Mouse (Mus musculus) lung, embryonic 16.5 days (tissue): Measurements from ENCODE around the gene Tpk1. TPM values are rescaled to one million over a fixed set of nuclear protein-coding genes. Genes with fewer than 3 reads are reported as not detected.
"Not testable (repeated sequence)": the region's sequence is repeated elsewhere in the genome, so short reads cannot be mapped to it uniquely, and the experiment has no call there.

Source experiments
- ATAC-seq: fragments of 200-750 bp; cut with Nextera tagmentation; 2 replicates; pipeline ENCODE4 v1.8.0; 2017; ENCODE audit warnings: low read depth, mild to moderate bottlenecking, moderate library complexity
- H3K27ac ChIP-seq: fragments of 300-500 bp; sonication (generic); 2 replicates; pipeline ENCODE4 v1.5.1; 2014; ENCODE audit warnings: mild to moderate bottlenecking, control low read depth, low read length
- H3K27me3 ChIP-seq: fragments of 300-500 bp; sonication (generic); 2 replicates; pipeline ENCODE4 v1.6.1; 2014; ENCODE audit warnings: low read depth, low read length, mixed read lengths; ENCODE audit not compliant: control insufficient read depth, insufficient read depth
- H3K36me3 ChIP-seq: fragments of 300-500 bp; sonication (generic); 2 replicates; pipeline ENCODE4 v1.6.1; 2014; ENCODE audit warnings: low read length; ENCODE audit not compliant: control insufficient read depth, insufficient read depth
- H3K4me1 ChIP-seq: fragments of 300-500 bp; sonication (generic); replicated peaks from 2 replicates; pipeline ENCODE4 v1.6.1; 2014; ENCODE audit warnings: low read length, mixed read lengths; ENCODE audit not compliant: control insufficient read depth, insufficient read depth
- H3K4me2 ChIP-seq: fragments of 300-500 bp; sonication (generic); 2 replicates; pipeline ENCODE4 v1.6.1; 2014; ENCODE audit warnings: low read depth, low read length, control low read depth
- H3K4me3 ChIP-seq: fragments of 300-500 bp; sonication (generic); 2 replicates; pipeline ENCODE4 v1.5.1; 2014; ENCODE audit warnings: mild to moderate bottlenecking, low read length, control low read depth
- H3K9ac ChIP-seq: fragments of 300-500 bp; sonication (generic); 2 replicates; pipeline ENCODE4 v1.6.1; 2014; ENCODE audit warnings: low read length, control low read depth
- H3K9me3 ChIP-seq: fragments of 300-500 bp; sonication (generic); 2 replicates; pipeline ENCODE4 v1.6.1; 2016; ENCODE audit warnings: low read length; ENCODE audit not compliant: control insufficient read depth
- WGBS: fragments of 180-500 bp; shearing (Covaris S2); extraction: QIAGEN DNeasy Blood & Tissue Kit; methylation state at CpG from one replicate; pipeline ENCODE4 v1.1.7; 2014; 5-methylcytosine and 5-hydroxymethylcytosine counted together
- polyA plus RNA-seq: library from polyadenylated mRNA; unstranded; fragments of >200 nt; fragmentation: Nextera tagmentation; extraction: Ambion mirVana; gene quantifications from 2 replicates; pipeline ENCODE4 v1.2.1, GENCODE M21; 2015

Tpk1 gene
- polyA plus RNA-seq, 1 experiment from 2014 or later = 13.0 TPM

GRCm38 (mm10) chr6:43522046-43522445 is 144.0 kb downstream of the Tpk1 start:
- no peak for ATAC-seq
- Histone ChIP-seq H3K4me2 (no peak overlapping the region), H3K9me3 (no peaks in the 10 kb centered on the region), H3K27me3 (no peaks in the 10 kb centered on the region), H3K36me3 (no peaks in the 10 kb centered on the region), H3K27ac (no peak overlapping the region), H3K9ac (no peak overlapping the region), H3K4me1 (0 out of 2 replicates have a peak, but pooled peaks cover 3% of the 10 kb centered on the region), H3K4me3 (no peak overlapping the region)
- WGBS = 50% methylated on average over 1 of the region's 1 CpGs

GRCm38 (mm10) chr6:43520218-43520617 is 145.9 kb downstream of the Tpk1 start:
- no peaks in the 10 kb centered on the region for H3K27me3 ChIP-seq
- H3K27ac ChIP-seq = no peak overlapping the region
- WGBS = 29% methylated on average over 2 of the region's 2 CpGs
- H3K4me1 ChIP-seq = 0 out of 2 replicates have a peak, but pooled peaks cover 1% of the 10 kb centered on the region
- no peaks in the 10 kb centered on the region for H3K36me3 ChIP-seq
- no peak overlapping the region for H3K4me2 ChIP-seq
- no peak overlapping the region for H3K9ac ChIP-seq
- no peak overlapping the region for H3K4me3 ChIP-seq
- H3K9me3 ChIP-seq = no peaks in the 10 kb centered on the region
- no peak for ATAC-seq

GRCm38 (mm10) chr6:43518378-43518777 is 147.7 kb downstream of the Tpk1 start:
- no peak overlapping the region for H3K4me2 ChIP-seq
- H3K4me1 ChIP-seq = no peaks in the 10 kb centered on the region
- no peak for ATAC-seq
- no peak overlapping the region for H3K4me3 ChIP-seq
- no peaks in the 10 kb centered on the region for H3K27me3 ChIP-seq
- H3K27ac ChIP-seq = no peak overlapping the region
- no peak overlapping the region for H3K9ac ChIP-seq
- no peaks in the 10 kb centered on the region for H3K36me3 ChIP-seq
- H3K9me3 ChIP-seq = no peaks in the 10 kb centered on the region

GRCm38 (mm10) chr6:43517316-43517655 is 148.8 kb downstream of the Tpk1 start:
- no peak for ATAC-seq
- Histone ChIP-seq H3K4me1 (no peaks in the 10 kb centered on the region), H3K27me3 (no peaks in the 10 kb centered on the region), H3K9me3 (no peaks in the 10 kb centered on the region), H3K27ac (no peak overlapping the region), H3K9ac (no peak overlapping the region), H3K4me3 (no peak overlapping the region), H3K4me2 (no peak overlapping the region), H3K36me3 (no peaks in the 10 kb centered on the region)
- WGBS = 87% methylated on average over 2 of the region's 2 CpGs

- Histone ChIP-seq H3K4me2 (no peak overlapping the region), H3K9ac (no peak overlapping the region), H3K27me3 (no peaks in the 10 kb centered on the region), H3K4me3 (no peak overlapping the region), H3K9me3 (no peaks in the 10 kb centered on the region), H3K36me3 (no peaks in the 10 kb centered on the region), H3K4me1 (no peaks in the 10 kb centered on the region), H3K27ac (no peak overlapping the region)
- ATAC-seq = no peak
- WGBS = 86% methylated on average over 2 of the region's 2 CpGs
Observed at GRCm38 (mm10) chr6:43516593-43517315, 149.3 kb downstream of the Tpk1 start.

GRCm38 (mm10) chr6:43506686-43507385 is 159.2 kb downstream of the Tpk1 start:
- H3K36me3 ChIP-seq, H3K4me1 ChIP-seq, H3K4me2 ChIP-seq, H3K27ac ChIP-seq, ATAC-seq, H3K27me3 ChIP-seq, H3K4me3 ChIP-seq, H3K9ac ChIP-seq, H3K9me3 ChIP-seq: not testable (repeated sequence)
- 83% methylated on average over 2 of the region's 2 CpGs for WGBS

GRCm38 (mm10) chr6:43504609-43505230 is 161.4 kb downstream of the Tpk1 start:
- ATAC-seq = peak; percentile 83
- H3K4me3 ChIP-seq = no peak overlapping the region
- no peaks in the 10 kb centered on the region for H3K36me3 ChIP-seq
- 48% methylated on average over 5 of the region's 5 CpGs for WGBS
- no peak overlapping the region for H3K4me2 ChIP-seq
- no peaks in the 10 kb centered on the region for H3K27me3 ChIP-seq
- H3K27ac ChIP-seq = peak overlapping the region; percentile 30; the same call in 1 of the 2 replicates
- H3K9ac ChIP-seq = no peak overlapping the region
- H3K4me1 ChIP-seq = no peaks in the 10 kb centered on the region
- H3K9me3 ChIP-seq = no peaks in the 10 kb centered on the region

GRCm38 (mm10) chr6:43492367-43492766 is 173.7 kb downstream of the Tpk1 start:
- Histone ChIP-seq H3K4me3 (no peak overlapping the region), H3K4me1 (no peaks in the 10 kb centered on the region), H3K9ac (no peak overlapping the region), H3K4me2 (no peak overlapping the region), H3K27ac (no peak overlapping the region), H3K9me3 (no peaks in the 10 kb centered on the region), H3K36me3 (no peaks in the 10 kb centered on the region), H3K27me3 (no peaks in the 10 kb centered on the region)
- ATAC-seq = no peak

GRCm38 (mm10) chr6:43486691-43487090 is 179.4 kb downstream of the Tpk1 start:
- H3K27me3 ChIP-seq = no peaks in the 10 kb centered on the region
- no peaks in the 10 kb centered on the region for H3K9me3 ChIP-seq
- no peak overlapping the region for H3K9ac ChIP-seq
- no peak overlapping the region for H3K4me2 ChIP-seq
- no peaks in the 10 kb centered on the region for H3K36me3 ChIP-seq
- no peaks in the 10 kb centered on the region for H3K4me1 ChIP-seq
- 84% methylated on average over 2 of the region's 2 CpGs for WGBS
- no peak for ATAC-seq
- H3K4me3 ChIP-seq = no peak overlapping the region
- H3K27ac ChIP-seq = no peak overlapping the region
